Mouse (Mus musculus) neural tube, embryonic 11.5 days (tissue): Measurements from ENCODE around the gene Alox12. TPM values are rescaled to one million over a fixed set of nuclear protein-coding genes. Genes with fewer than 3 reads are reported as not detected.

ENCODE experiments used
- ATAC-seq: fragments of 200-750 bp; cut with Nextera tagmentation; 2 replicates; pipeline ENCODE4 v1.8.0; 2017; ENCODE audit warnings: moderate number of reproducible peaks, mild to moderate bottlenecking, moderate TSS enrichment, moderate library complexity; ENCODE audit not compliant: insufficient read depth, low FRiP score, low TSS enrichment
- DNase-seq: peaks from one replicate; pipeline ENCODE4 v3.0.0-alpha.2; 2015; ENCODE audit warnings: low spot score
- H3K27ac ChIP-seq: fragments of 300-500 bp; sonication (generic); 2 replicates; pipeline ENCODE4 v1.5.1; 2014; ENCODE audit warnings: low read depth, mild to moderate bottlenecking, low read length
- H3K27me3 ChIP-seq: fragments of 300-500 bp; sonication (generic); 2 replicates; pipeline ENCODE4 v1.6.1; 2014; ENCODE audit warnings: mild to moderate bottlenecking, low read length, mixed read lengths; ENCODE audit not compliant: control insufficient read depth, insufficient read depth
- H3K36me3 ChIP-seq: fragments of 300-500 bp; sonication (generic); 2 replicates; pipeline ENCODE4 v1.6.1; 2014; ENCODE audit warnings: mild to moderate bottlenecking, low read length, moderate library complexity, mixed read lengths; ENCODE audit not compliant: control insufficient read depth, insufficient read depth
- H3K4me1 ChIP-seq: fragments of 300-500 bp; sonication (generic); 2 replicates; pipeline ENCODE4 v1.6.1; 2014; ENCODE audit warnings: low read length, mixed read lengths; ENCODE audit not compliant: control insufficient read depth, insufficient read depth
- H3K4me2 ChIP-seq: fragments of 300-500 bp; sonication (generic); 2 replicates; pipeline ENCODE4 v1.6.1; 2014; ENCODE audit warnings: low read depth, mild to moderate bottlenecking, moderate library complexity
- H3K4me3 ChIP-seq: fragments of 300-500 bp; sonication (generic); 2 replicates; pipeline ENCODE4 v1.5.1; 2014; ENCODE audit warnings: low read depth, low read length
- H3K9ac ChIP-seq: fragments of 300-500 bp; sonication (generic); 2 replicates; pipeline ENCODE4 v1.6.1; 2014; ENCODE audit warnings: mild to moderate bottlenecking, low read length
- H3K9me3 ChIP-seq: fragments of 300-500 bp; sonication (generic); 2 replicates; pipeline ENCODE4 v1.6.1; 2016; ENCODE audit warnings: low read length; ENCODE audit not compliant: control insufficient read depth
- WGBS: fragments of 180-500 bp; shearing (Covaris S2); extraction: QIAGEN DNeasy Blood & Tissue Kit; methylation state at CpG from one replicate; pipeline ENCODE4 v1.1.7; 2014; 5-methylcytosine and 5-hydroxymethylcytosine counted together
- microRNA counts: library from miRNA; unstranded; fragments of <30 nt; microRNA quantifications from one replicate; lab custom pipeline; 2015
- microRNA-seq: library from miRNA; unstranded; fragments of <30 nt; microRNA quantifications from one replicate; pipeline ENCODE4, GENCODE M21; 2016
- polyA plus RNA-seq: library from polyadenylated mRNA; unstranded; fragments of >200 nt; fragmentation: Nextera tagmentation; extraction: Ambion mirVana; gene quantifications from 2 replicates; pipeline ENCODE4 v1.2.1, GENCODE M21; 2014

The Alox12 gene
- polyA plus RNA-seq, 1 experiment from 2014 or later = 4.0 TPM

DNA sequence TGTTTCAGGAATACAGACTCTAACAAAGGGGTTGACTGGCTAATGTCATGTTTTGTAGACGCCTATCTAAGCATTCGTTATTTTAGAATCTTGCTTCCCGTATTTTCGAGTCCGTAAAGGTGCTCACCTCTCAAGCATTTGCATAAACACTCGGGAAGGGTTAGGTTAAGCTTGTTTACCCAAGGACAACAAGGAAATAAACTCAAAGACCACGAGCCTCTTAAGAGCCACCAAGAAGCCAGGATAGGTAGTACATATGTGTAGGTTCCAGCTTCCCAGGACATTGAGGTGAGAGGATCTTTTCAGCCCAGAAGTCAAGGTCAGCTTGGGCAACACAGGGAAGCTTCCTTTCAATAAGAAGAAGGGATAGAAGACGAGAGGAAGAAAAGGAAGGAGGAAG, 56.0 kb downstream of the Alox12 start:
- Histone ChIP-seq H3K9ac (no peak overlapping the region; the same call in 1 of the 2 replicates), H3K4me3 (no peak overlapping the region), H3K4me1 (no peaks in the 10 kb centered on the region), H3K27ac (no peak overlapping the region), H3K36me3 (no peaks in the 10 kb centered on the region), H3K9me3 (no peaks in the 10 kb centered on the region), H3K4me2 (no peak overlapping the region), H3K27me3 (no peaks in the 10 kb centered on the region)
- ATAC-seq (no peak), DNase-seq (no peak)
- whole genome bisulfite sequencing = 85% methylated on average over 8 of the region's 8 CpGs

- H3K36me3 ChIP-seq = no peaks in the 10 kb centered on the region
- no peaks in the 10 kb centered on the region for H3K4me1 ChIP-seq
- no peaks in the 10 kb centered on the region for H3K27me3 ChIP-seq
- no peak overlapping the region for H3K9ac ChIP-seq
- no peak overlapping the region for H3K27ac ChIP-seq
- no peak overlapping the region for H3K4me2 ChIP-seq
- ATAC-seq (no peak), DNase-seq (no peak)
- no peaks in the 10 kb centered on the region for H3K9me3 ChIP-seq
- no peak overlapping the region for H3K4me3 ChIP-seq
- WGBS = 85% methylated on average over 3 of the region's 3 CpGs
These were observed 56.8 kb downstream of the Alox12 start for GRCm38 (mm10) chr11:70198332-70198731.

DNA sequence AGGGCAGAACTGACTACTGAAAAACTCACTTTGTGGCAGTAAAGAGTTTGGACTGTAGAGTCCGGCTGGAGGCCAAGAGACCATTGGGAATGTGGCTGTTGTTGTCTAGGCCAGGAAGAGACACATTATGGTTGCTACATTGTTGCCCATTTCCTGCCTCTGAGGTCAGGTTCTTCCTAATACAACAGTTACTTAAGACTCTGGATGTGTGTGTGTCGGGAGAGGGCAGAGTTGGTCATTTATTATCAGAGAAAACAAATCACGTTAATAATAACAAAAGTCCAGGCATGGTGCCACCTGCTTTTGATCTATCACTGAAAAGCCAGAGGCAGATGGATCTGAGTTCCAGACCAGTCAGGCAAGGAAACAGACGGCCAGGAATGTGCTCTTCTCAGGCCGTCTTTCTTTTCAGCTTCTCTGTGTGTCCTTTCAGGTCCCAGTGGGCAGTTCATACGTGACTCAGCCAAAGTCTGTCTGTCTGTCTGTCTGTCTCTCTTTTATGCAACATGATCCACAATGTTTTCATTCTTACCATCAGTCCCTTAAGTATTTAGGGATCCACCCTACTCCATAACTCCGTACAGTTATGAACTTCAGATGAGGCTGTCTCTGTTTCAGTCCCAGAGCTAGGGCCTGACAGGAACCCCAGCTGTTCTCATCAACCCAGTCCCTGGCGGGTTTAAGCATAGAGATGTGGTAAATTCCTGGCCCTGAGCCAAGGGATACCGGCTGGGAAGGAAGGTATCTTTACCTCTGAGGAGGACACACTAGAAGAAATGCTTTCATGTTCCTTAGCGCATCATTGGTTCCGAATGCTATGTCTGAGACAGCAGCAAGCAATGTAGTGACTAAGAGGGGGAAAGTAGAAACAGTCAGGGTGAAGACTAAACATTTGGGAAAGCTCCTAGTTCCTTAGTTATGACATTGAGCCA, 61.5 kb downstream of the Alox12 start:
- H3K27ac ChIP-seq = no peak overlapping the region
- H3K36me3 ChIP-seq = no peaks in the 10 kb centered on the region
- no peaks in the 10 kb centered on the region for H3K27me3 ChIP-seq
- 63% methylated on average over 11 of the region's 11 CpGs for WGBS
- H3K9ac ChIP-seq = no peak overlapping the region
- H3K4me1 ChIP-seq = no peaks in the 10 kb centered on the region
- H3K4me2 ChIP-seq = no peak overlapping the region
- no peak overlapping the region for H3K4me3 ChIP-seq
- DNase-seq (no peak), ATAC-seq (no peak)
- no peaks in the 10 kb centered on the region for H3K9me3 ChIP-seq

DNA sequence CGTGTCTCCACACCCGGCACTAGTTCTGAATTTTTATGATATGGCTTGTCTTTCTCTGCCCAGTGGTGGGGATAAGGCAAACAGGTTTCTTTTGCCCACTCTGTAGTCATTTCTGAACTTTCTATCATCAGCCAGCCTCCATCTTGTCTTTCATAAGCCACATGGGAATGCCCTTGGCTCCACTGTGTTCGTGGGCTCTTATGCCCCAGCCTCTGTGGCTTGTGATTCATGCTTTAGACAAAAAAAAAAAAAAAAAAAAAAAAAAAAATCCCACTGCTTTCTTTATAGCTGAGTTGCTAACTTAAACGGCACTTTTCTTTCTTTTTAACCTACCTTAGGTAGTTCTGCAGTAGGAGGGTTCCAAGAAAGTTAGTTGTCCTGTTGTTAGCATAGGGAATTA, 63.0 kb downstream of the Alox12 start:
- DNase-seq = no peak
- no peak for ATAC-seq
- H3K9me3 ChIP-seq = no peaks in the 10 kb centered on the region
- no peaks in the 10 kb centered on the region for H3K4me1 ChIP-seq
- no peaks in the 10 kb centered on the region for H3K27me3 ChIP-seq
- H3K27ac ChIP-seq = no peak overlapping the region
- H3K4me3 ChIP-seq = no peak overlapping the region
- 85% methylated on average over 4 of the region's 4 CpGs for WGBS
- no peak overlapping the region for H3K9ac ChIP-seq
- no peaks in the 10 kb centered on the region for H3K36me3 ChIP-seq
- H3K4me2 ChIP-seq = no peak overlapping the region

MicroRNA genes within 50 kb of the gene (microRNA counts, 519-probe panel; counts per million panel counts)
- microRNA mmu-miR-195 (lab: Ali Mortazavi, UCI) = 3,009 counts per million, percentile 65 among the panel's probes with 10 or more counts
- 171 counts per million, percentile 57 among the panel's probes with 10 or more counts for microRNA mmu-miR-497 (lab: Ali Mortazavi, UCI)

Small RNAs within 50 kb of the gene (microRNA-seq; reads per million reads assigned to microRNA genes)
- gene Mir195a (303 reads per million, percentile 64 among the genes with 10 or more reads in this experiment), gene Mir497 (not detected), gene Mir497b (not detected)

Other genes starting within 250 kb of the Alox12 start
- gene Acadvl, start 239.9 kb downstream of the Alox12 start, polyA plus RNA-seq = 49.3 and 54.1 TPM in 2 replicates
- gene Dlg4, start 238.4 kb downstream of the Alox12 start, polyA plus RNA-seq = 14.6 and 15.0 TPM in 2 replicates
- 0.41 TPM in 1 of 2 replicates, not detected in the other for gene Asgr1, start 201.3 kb downstream of the Alox12 start, polyA plus RNA-seq
- 0.28 TPM in 1 of 2 replicates, not detected in the other for gene Asgr2, start 162.7 kb downstream of the Alox12 start, polyA plus RNA-seq
- not detected in 2 replicates for gene Mgl2, start 125.0 kb downstream of the Alox12 start, polyA plus RNA-seq
- gene Clec10a, start 99.2 kb downstream of the Alox12 start, polyA plus RNA-seq = 0.38 and 0.39 TPM in 2 replicates
- 0.27 and 0.50 TPM in 2 replicates for gene Slc16a11, start 42.6 kb downstream of the Alox12 start, polyA plus RNA-seq
- 14.3 and 16.9 TPM in 2 replicates for gene Slc16a13, start 34.3 kb downstream of the Alox12 start, polyA plus RNA-seq
- 6.2 and 7.4 TPM in 2 replicates for gene Bcl6b, start 25.6 kb downstream of the Alox12 start, polyA plus RNA-seq
- gene 0610010K14Rik, start 17.4 kb downstream of the Alox12 start, polyA plus RNA-seq = 183 and 204 TPM in 2 replicates
- 10.8 and 11.5 TPM in 2 replicates for gene Gm21988, start 15.5 kb downstream of the Alox12 start, polyA plus RNA-seq
- gene Rnasek, start 15.5 kb downstream of the Alox12 start, polyA plus RNA-seq = 151 and 160 TPM in 2 replicates
- gene Alox12e, start 67.3 kb upstream of the Alox12 start, polyA plus RNA-seq = not detected in 2 replicates
- gene Alox15, start 96.7 kb upstream of the Alox12 start, polyA plus RNA-seq = not detected in 2 replicates
- gene Pelp1, start 154.7 kb upstream of the Alox12 start, polyA plus RNA-seq = 38.3 and 41.8 TPM in 2 replicates
- 24.2 and 31.0 TPM in 2 replicates for gene Arrb2, start 177.3 kb upstream of the Alox12 start, polyA plus RNA-seq
- 39.1 and 41.6 TPM in 2 replicates for gene Med11, start 196.6 kb upstream of the Alox12 start, polyA plus RNA-seq
- 0.19 TPM in 1 of 2 replicates, not detected in the other for gene Zmynd15, start 204.1 kb upstream of the Alox12 start, polyA plus RNA-seq
- 0.84 and 0.93 TPM in 2 replicates for gene Cxcl16, start 204.6 kb upstream of the Alox12 start, polyA plus RNA-seq
- not detected in 2 replicates for gene Tm4sf5, start 249.9 kb upstream of the Alox12 start, polyA plus RNA-seq